Mouse (Mus musculus) neural tube, embryonic 15.5 days (tissue): ENCODE results near the gene Zfp976. TPM values are rescaled to one million over a fixed set of nuclear protein-coding genes. Genes with fewer than 3 reads are reported as not detected.

Experiments
- microRNA-seq: library from miRNA; unstranded; fragments of <30 nt; microRNA quantifications from one replicate; pipeline ENCODE4, GENCODE M21; 2017
- polyA plus RNA-seq: library from polyadenylated mRNA; unstranded; fragments of >200 nt; fragmentation: Nextera tagmentation; extraction: Ambion mirVana; gene quantifications from 2 replicates; pipeline ENCODE4 v1.2.1, GENCODE M21; 2015

Zfp976 gene
- polyA plus RNA-seq, 1 experiment from 2014 or later: 2.5 TPM

Small RNA genes within 50 kb of the gene (microRNA-seq; reads per million reads assigned to microRNA genes)
- not detected for gene Gm24938

Other genes with a start within 250 kb of the Zfp976 start
- not detected in 2 replicates for gene 4933421I07Rik, start 194.5 kb downstream of the Zfp976 start, polyA plus RNA-seq
- gene Zfp141, start 136.8 kb downstream of the Zfp976 start, polyA plus RNA-seq: 12.3 and 13.0 TPM in 2 replicates
- not detected in 2 replicates for gene Gm21028, start 64.0 kb downstream of the Zfp976 start, polyA plus RNA-seq
- gene Zfp977, start 50.0 kb downstream of the Zfp976 start, polyA plus RNA-seq: 2.1 and 2.6 TPM in 2 replicates
- gene Zfp975, start 50.2 kb upstream of the Zfp976 start, polyA plus RNA-seq: 6.5 and 6.7 TPM in 2 replicates
- gene Gm17067, start 84.4 kb upstream of the Zfp976 start, polyA plus RNA-seq: not detected in 2 replicates
- not detected in 2 replicates for gene Vmn2r62, start 150.9 kb upstream of the Zfp976 start, polyA plus RNA-seq
- gene Gm2381, start 224.6 kb upstream of the Zfp976 start, polyA plus RNA-seq: not detected in 2 replicates